Mouse (Mus musculus) spleen, adult 2 months (tissue): ENCODE results near the gene Agpat1. TPM values are rescaled to one million over a fixed set of nuclear protein-coding genes. Genes with fewer than 3 reads are reported as not detected.
A peak's percentile ranks its signal among the peaks of the same experiment; 100 is the strongest.

Experiments used
- DNase-seq, 2 experiments: peaks; one replicate each; pipeline versions ENCODE4 v3.0.0 to v3.0.0-alpha.2; 2012 to 2021; ENCODE audit warnings: low spot score in 2 of 2, low read depth in 1 of 2
- H3K27ac ChIP-seq: fragments of 200-500 bp; 2 replicates; pipeline ENCODE4 v1.5.1; 2012; ENCODE audit warnings: low read length, inconsistent platforms; ENCODE audit not compliant: insufficient read depth
- H3K27me3 ChIP-seq: fragments of 200-500 bp; 2 replicates; pipeline ENCODE4 v1.6.1; 2012; ENCODE audit warnings: mild to moderate bottlenecking, moderate library complexity, low read length, inconsistent platforms; ENCODE audit not compliant: control insufficient read depth, insufficient read depth
- H3K36me3 ChIP-seq: fragments of 200-500 bp; 2 replicates; pipeline ENCODE4 v1.6.1; 2012; ENCODE audit warnings: mild to moderate bottlenecking, low read length, inconsistent platforms; ENCODE audit not compliant: control insufficient read depth, insufficient read depth
- H3K4me1 ChIP-seq: fragments of 200-500 bp; 2 replicates; pipeline ENCODE4 v1.6.1; 2011; ENCODE audit warnings: inconsistent platforms; ENCODE audit not compliant: control insufficient read depth, insufficient read depth, insufficient read length
- H3K4me3 ChIP-seq: fragments of 200-500 bp; 2 replicates; pipeline ENCODE4 v1.5.1; 2011; ENCODE audit warnings: mild to moderate bottlenecking, inconsistent platforms; ENCODE audit not compliant: insufficient read depth, insufficient read length; ENCODE audit errors: extremely low read depth
- CTCF ChIP-seq: fragments of 200-500 bp; IDR thresholded peaks from 2 replicates; pipeline ENCODE4 v1.5.1; 2011; ENCODE audit warnings: mild to moderate bottlenecking, inconsistent platforms; ENCODE audit not compliant: insufficient read depth, insufficient read length, insufficient replicate concordance; ENCODE audit errors: extremely low read depth
- POLR2A ChIP-seq: fragments of 200-500 bp; IDR thresholded peaks from 2 replicates; pipeline ENCODE4 v1.6.1; 2011; ENCODE audit warnings: low read depth, low read length, inconsistent platforms
- WGBS: fragments of 180-500 bp; shearing (Covaris S2); methylation state at CpG from one replicate; pipeline ENCODE4 v1.1.7; 2018; 5-methylcytosine and 5-hydroxymethylcytosine counted together
- polyA plus RNA-seq: library from polyadenylated mRNA; depleted of rRNA; stranded (reverse); fragments of >200 nt; gene quantifications from 2 replicates; pipeline ENCODE4 v1.2.3, GENCODE M21; 2012

Agpat1 gene
- polyA plus RNA-seq, 1 experiment = 156 TPM

DNA sequence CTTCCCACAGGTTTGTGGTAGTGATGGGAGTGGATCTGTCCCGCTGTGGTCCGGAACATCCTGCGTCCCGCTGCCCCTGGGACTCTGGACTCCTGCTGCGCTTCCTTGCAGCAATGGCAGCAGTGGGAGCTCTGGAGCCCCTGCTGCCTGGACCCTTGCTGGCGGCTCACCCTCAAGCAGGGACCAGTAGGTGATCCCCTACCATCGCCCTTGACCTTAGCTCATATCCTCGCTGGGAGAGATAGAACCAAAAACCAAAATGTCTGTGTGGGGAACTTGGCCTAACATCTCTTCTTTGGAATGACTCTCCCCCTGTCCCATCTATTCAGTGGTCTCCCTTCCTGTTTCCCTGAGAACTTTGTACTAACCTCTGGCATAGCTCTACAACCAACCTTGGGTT is 20.2 kb upstream of the Agpat1 start:
- no peak for TF ChIP-seq CTCF
- TF ChIP-seq POLR2A = no peak
- no peak for DNase-seq
- WGBS = 97% methylated on average over 8 of the region's 8 CpGs
- Histone ChIP-seq H3K27me3 (no peaks in the 10 kb centered on the region), H3K4me3 (no peak overlapping the region), H3K36me3 (no peaks in the 10 kb centered on the region), H3K4me1 (peaks cover 8% of the 10 kb centered on the region; the same call in 1 of the 2 replicates), H3K27ac (no peak overlapping the region)

DNA sequence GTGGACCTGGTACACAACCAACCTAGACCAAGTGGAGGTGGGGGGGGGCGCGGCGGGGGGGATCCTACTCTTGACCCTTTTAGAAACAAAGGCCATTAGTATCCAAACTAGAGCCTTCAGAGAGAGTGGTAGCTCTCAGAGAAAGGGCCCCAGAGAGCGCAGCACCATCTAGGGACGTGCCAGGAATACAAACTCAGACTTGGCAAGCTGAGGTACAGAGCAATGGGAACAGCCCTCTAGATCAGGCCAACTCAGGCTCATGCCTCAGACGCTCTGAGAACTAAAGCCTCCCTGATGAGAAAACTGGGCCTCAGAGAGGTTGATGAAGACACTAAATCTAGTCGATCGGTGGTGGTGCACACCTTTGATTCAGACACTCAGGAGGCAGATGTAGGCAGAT is 18.9 kb upstream of the Agpat1 start:
- WGBS = 96% methylated on average over 8 of the region's 8 CpGs
- Histone ChIP-seq H3K27me3 (no peaks in the 10 kb centered on the region), H3K4me3 (no peak overlapping the region), H3K4me1 (peaks cover 9% of the 10 kb centered on the region; the same call in 1 of the 2 replicates), H3K27ac (no peak overlapping the region), H3K36me3 (no peaks in the 10 kb centered on the region)
- DNase-seq = no peak
- TF ChIP-seq CTCF (no peak), POLR2A (no peak)

DNA sequence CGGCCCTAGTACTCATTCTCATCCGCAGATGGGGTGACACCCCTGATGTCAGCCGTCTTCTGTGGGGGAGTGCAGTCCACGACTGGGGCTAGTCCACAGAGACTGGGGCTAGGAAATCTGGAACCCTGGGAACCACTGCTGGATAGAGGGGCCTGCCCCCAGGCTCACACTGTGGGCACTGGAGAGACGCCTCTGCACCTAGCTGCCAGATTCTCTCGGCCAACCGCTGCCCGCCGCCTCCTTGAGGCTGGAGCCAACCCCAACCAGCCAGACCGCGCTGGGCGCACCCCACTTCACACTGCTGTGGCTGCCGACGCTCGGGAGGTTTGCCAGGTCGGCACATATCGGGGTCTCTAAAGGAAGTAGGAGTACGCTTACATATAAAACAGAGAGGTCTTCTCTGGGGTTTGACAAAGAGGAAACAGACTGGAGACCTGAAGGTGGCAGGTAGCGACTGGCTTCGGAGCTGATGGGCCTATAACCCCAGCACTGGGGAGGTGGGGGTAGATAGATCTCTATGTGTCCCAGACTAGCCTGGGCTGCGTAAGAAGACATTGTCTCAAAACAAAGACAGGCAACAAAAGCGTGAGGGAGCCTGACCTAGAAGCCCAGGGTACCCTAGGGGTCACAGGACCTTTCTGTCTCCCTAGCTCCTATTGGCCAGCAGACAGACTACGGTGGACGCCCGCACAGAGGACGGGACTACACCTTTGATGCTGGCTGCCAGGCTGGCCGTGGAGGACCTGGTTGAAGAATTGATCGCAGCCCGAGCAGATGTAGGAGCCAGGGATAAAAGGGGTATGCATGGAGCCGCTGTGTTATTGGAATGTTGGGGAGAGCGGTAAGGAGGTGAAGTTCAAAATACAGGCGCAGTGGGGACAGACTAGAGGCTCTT is 17.9 kb upstream of the Agpat1 start:
- no peak for DNase-seq
- peaks cover 2% of the 10 kb centered on the region; the same call in 1 of the 2 replicates for H3K36me3 ChIP-seq
- no peaks in the 10 kb centered on the region for H3K27me3 ChIP-seq
- TF ChIP-seq CTCF (no peak), POLR2A (no peak)
- WGBS = 51% methylated on average over 32 of the region's 32 CpGs
- H3K4me1 ChIP-seq = peaks cover 9% of the 10 kb centered on the region; the same call in 1 of the 2 replicates
- no peak overlapping the region for H3K27ac ChIP-seq
- H3K4me3 ChIP-seq = peak overlapping the region; percentile 89; the same call in 1 of the 2 replicates

DNA sequence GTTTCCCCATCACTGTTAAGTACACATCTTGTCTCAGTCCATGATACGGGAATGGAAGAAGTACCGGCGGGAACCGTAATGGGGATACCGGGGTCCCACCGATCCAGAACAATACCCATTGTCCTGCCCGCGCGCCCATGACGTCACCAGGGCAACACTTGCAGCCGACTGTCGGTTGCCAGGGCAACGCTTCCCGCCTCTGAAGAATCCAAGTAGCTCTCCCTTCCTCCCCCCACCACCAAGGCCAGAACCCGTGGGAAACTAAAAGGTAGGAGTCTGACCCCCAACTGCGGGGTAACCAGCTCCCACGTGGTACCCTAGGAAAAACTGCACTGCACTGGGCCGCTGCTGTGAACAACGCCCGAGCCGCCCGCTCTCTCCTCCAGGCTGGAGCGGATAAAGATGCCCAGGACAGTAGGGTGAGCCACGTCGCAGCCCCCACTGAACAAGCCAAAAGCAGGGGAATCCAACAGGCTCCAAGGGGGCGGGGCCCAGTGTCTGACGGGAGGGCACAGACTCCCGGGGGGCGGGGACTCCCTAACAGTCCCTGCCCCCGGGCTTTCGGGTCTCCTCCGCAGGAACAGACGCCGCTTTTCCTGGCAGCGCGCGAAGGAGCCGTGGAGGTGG is 17.2 kb upstream of the Agpat1 start:
- H3K4me3 ChIP-seq = peak overlapping the region; percentile 89
- under 1% methylated on average over 38 of the region's 38 CpGs for WGBS
- no peak for TF ChIP-seq CTCF
- no peak for TF ChIP-seq POLR2A
- H3K27me3 ChIP-seq = no peaks in the 10 kb centered on the region
- H3K36me3 ChIP-seq = peaks cover 3% of the 10 kb centered on the region; the same call in 1 of the 2 replicates
- peak in 1 of 2 experiments; percentile 81 for DNase-seq
- peak overlapping the region; percentile 90 for H3K27ac ChIP-seq
- peaks cover 9% of the 10 kb centered on the region; the same call in 1 of the 2 replicates for H3K4me1 ChIP-seq

DNA sequence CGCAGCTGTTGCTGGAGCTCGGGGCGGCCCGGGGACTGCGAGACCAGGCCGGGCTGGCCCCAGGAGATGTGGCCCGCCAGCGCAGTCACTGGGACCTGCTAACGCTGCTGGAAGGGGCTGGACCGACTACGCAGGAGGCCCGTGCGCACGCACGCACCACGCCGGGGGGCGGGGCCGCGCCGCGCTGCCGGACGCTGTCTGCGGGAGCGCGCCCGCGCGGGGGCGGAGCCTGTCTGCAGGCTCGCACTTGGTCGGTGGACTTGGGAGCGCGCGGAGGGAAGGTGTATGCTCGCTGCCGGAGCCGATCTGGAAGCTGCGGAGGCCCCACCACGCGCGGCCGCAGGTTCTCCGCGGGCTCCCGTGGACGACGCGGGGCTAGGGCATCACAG is 16.6 kb upstream of the Agpat1 start:
- no peak for TF ChIP-seq CTCF
- peak; percentile 97 for TF ChIP-seq POLR2A
- 1% methylated on average over 50 of the region's 50 CpGs for WGBS
- peaks cover 9% of the 10 kb centered on the region; the same call in 1 of the 2 replicates for H3K4me1 ChIP-seq
- peak overlapping the region; percentile 94 for H3K27ac ChIP-seq
- no peaks in the 10 kb centered on the region for H3K27me3 ChIP-seq
- peak overlapping the region; percentile 89 for H3K4me3 ChIP-seq
- peak; percentile 83 to 97 for DNase-seq
- peaks cover 3% of the 10 kb centered on the region; the same call in 1 of the 2 replicates for H3K36me3 ChIP-seq

DNA sequence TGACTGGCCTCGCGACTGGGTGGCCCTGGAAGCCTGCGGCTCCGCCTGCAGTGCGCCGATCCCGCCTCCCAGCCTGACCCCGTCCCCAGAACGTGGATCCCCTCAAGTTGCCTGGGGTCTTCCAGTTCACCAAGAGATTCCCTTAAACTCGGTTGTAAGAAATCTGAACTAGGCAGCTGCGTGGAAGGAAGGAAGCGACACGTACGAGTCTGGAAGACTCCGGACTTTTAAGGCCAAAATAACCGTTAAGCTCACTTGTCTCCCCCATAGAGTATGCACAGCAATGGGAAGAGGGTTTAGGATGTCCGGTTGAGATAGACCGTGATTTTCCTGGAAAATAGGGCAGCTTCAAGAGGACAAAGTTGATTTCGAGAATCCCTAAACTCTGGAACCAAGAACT is 16.2 kb upstream of the Agpat1 start:
- under 1% methylated on average over 19 of the region's 19 CpGs for WGBS
- no peak for TF ChIP-seq CTCF
- peaks cover 3% of the 10 kb centered on the region; the same call in 1 of the 2 replicates for H3K36me3 ChIP-seq
- DNase-seq = no peak
- peak overlapping the region; percentile 94 for H3K27ac ChIP-seq
- H3K4me3 ChIP-seq = peak overlapping the region; percentile 84
- peaks cover 10% of the 10 kb centered on the region; the same call in 1 of the 2 replicates for H3K4me1 ChIP-seq
- H3K27me3 ChIP-seq = no peaks in the 10 kb centered on the region
